Mouse (Mus musculus) CD8-positive naive resting alpha-beta T cell, adult 57 days (primary cell): ENCODE measurements around the gene Tnfsf4. TPM values are rescaled to one million over a fixed set of nuclear protein-coding genes. Genes with fewer than 3 reads are reported as not detected.

ENCODE experiments used
- total RNA-seq: library from RNA; stranded (reverse); gene quantifications from one replicate; pipeline ENCODE4 v1.2.4, GENCODE M21; 2023

Gene Tnfsf4
- total RNA-seq: not detected

GRCm38 (mm10) chr1:161394931-161395459, at the start of gene Tnfsf4:
Gene Tnfsf4, plus strand, starts transcription at chr1:161395409.

Other genes starting within 250 kb of the Tnfsf4 start
- not detected for gene Tex50, start 236.1 kb upstream of the Tnfsf4 start, total RNA-seq
- gene Prdx6, start 144.2 kb upstream of the Tnfsf4 start, total RNA-seq: 389 TPM
- gene Tnfsf18, start 99.2 kb downstream of the Tnfsf4 start, total RNA-seq: not detected